ENCODE assay signal across 17 mouse cellular contexts in the genomic region with DNA sequence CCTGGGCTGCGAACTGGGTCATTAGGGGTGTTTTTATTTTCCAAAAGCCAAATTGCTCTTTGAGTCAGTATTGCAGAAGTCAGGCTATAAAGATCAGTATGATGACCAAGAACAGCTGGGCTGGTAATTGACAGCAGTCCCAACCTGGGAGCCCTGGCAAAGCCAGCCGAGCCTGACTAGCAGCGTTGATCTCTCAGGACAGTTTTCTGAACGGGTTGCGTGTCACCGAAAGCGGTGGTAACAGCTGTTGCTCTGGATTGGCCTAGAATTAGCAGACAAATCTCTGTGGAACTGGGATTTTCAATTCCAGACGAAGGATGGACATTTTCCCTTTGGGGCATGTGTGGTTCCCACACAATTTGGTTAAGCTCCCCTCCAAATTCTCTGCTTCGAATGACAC.
DNase-seq lines count a peak whose midpoint lies in the region; ATAC-seq lines count a peak whose summit lies in the region.
"Had no signal": no experiment of that assay in that cellular context is flagged by ENCODE, and none has a peak within 500 bp of the region (broad histone marks: within the 10 kb centered on the region; RNA-seq: fewer than 3 reads in every experiment).

No protein-coding gene starts in this region.

- peaks cover 24% of the 10 kb centered on the region for H3K4me1 ChIP-seq in midbrain, embryonic 12.5 days
- peaks cover 20% of the 10 kb centered on the region for H3K4me1 ChIP-seq in midbrain, embryonic 15.5 days
- H3K4me1 ChIP-seq in embryonic facial prominence, embryonic 13.5 days: peaks cover 39% of the 10 kb centered on the region
- H3K4me1 ChIP-seq in limb, embryonic 11.5 days (ENCODE audit: control insufficient read depth, insufficient read depth, low read length): peaks cover 19% of the 10 kb centered on the region

- no peak overlapping the region for H3K9ac ChIP-seq in midbrain, embryonic 12.5 days (replicated peaks)
- H3K9ac ChIP-seq in midbrain, embryonic 15.5 days: no peak overlapping the region
- H3K9ac ChIP-seq in embryonic facial prominence, embryonic 13.5 days: no peak overlapping the region
- no peak overlapping the region for H3K9ac ChIP-seq in limb, embryonic 11.5 days (ENCODE audit: low read length)

- no peaks in the 10 kb centered on the region for H3K9me3 ChIP-seq in midbrain, embryonic 12.5 days
- H3K9me3 ChIP-seq in midbrain, embryonic 15.5 days: no peaks in the 10 kb centered on the region
- no peaks in the 10 kb centered on the region for H3K9me3 ChIP-seq in embryonic facial prominence, embryonic 13.5 days
- H3K9me3 ChIP-seq in limb, embryonic 11.5 days (ENCODE audit: control insufficient read depth, low read length): no peaks in the 10 kb centered on the region

- 14% methylated on average over 9 of the region's 9 CpGs for WGBS in midbrain, embryonic 12.5 days
- 15% methylated on average over 9 of the region's 9 CpGs for WGBS in midbrain, embryonic 15.5 days
- WGBS in embryonic facial prominence, embryonic 13.5 days: 22% methylated on average over 9 of the region's 9 CpGs
- 16% methylated on average over 9 of the region's 9 CpGs for WGBS in limb, embryonic 11.5 days

- H3K27me3 ChIP-seq in midbrain, embryonic 12.5 days: peaks cover 37% of the 10 kb centered on the region
- no peaks in the 10 kb centered on the region for H3K27me3 ChIP-seq in midbrain, embryonic 15.5 days (replicated peaks)
- H3K27me3 ChIP-seq in embryonic facial prominence, embryonic 13.5 days: no peaks in the 10 kb centered on the region
- no peaks in the 10 kb centered on the region for H3K27me3 ChIP-seq in limb, embryonic 11.5 days (ENCODE audit: control insufficient read depth, insufficient read depth, low read length)
- H3K27me3 ChIP-seq: CH12.LX, Patski had no signal

- intact Hi-C loops in left cerebral cortex, postnatal 25 days (cut with DNase I): no loop called here

- H3K27ac ChIP-seq in midbrain, embryonic 12.5 days (replicated peaks): no peak overlapping the region
- H3K27ac ChIP-seq in midbrain, embryonic 15.5 days: no peak overlapping the region
- H3K27ac ChIP-seq in embryonic facial prominence, embryonic 13.5 days: no peak overlapping the region
- H3K27ac ChIP-seq in limb, embryonic 11.5 days (replicated peaks; ENCODE audit: low read depth, low read length): no peak overlapping the region

- ATAC-seq in midbrain, embryonic 12.5 days (ENCODE audit: low FRiP score, low read depth): no peak
- ATAC-seq in midbrain, embryonic 15.5 days (replicated peaks): no peak
- no peak for ATAC-seq in embryonic facial prominence, embryonic 13.5 days (ENCODE audit: insufficient number of reproducible peaks, insufficient read depth, low FRiP score, low TSS enrichment, low read depth)
- ATAC-seq in limb, embryonic 11.5 days (ENCODE audit: insufficient number of reproducible peaks, low FRiP score, low TSS enrichment, low read depth): no peak
- ATAC-seq: intestine, embryonic 16.5 days; Patski had no signal

- H3K4me3 ChIP-seq in midbrain, embryonic 12.5 days: no peak overlapping the region
- no peak overlapping the region for H3K4me3 ChIP-seq in midbrain, embryonic 15.5 days
- H3K4me3 ChIP-seq in embryonic facial prominence, embryonic 13.5 days: no peak overlapping the region
- no peak overlapping the region for H3K4me3 ChIP-seq in limb, embryonic 11.5 days (ENCODE audit: low read depth, low read length)

- no peaks in the 10 kb centered on the region for H3K36me3 ChIP-seq in midbrain, embryonic 12.5 days
- no peaks in the 10 kb centered on the region for H3K36me3 ChIP-seq in midbrain, embryonic 15.5 days (replicated peaks)
- H3K36me3 ChIP-seq in embryonic facial prominence, embryonic 13.5 days: no peaks in the 10 kb centered on the region
- H3K36me3 ChIP-seq in limb, embryonic 11.5 days (ENCODE audit: control insufficient read depth, insufficient read depth, low read length): no peaks in the 10 kb centered on the region

- H3K4me2 ChIP-seq in midbrain, embryonic 12.5 days (replicated peaks): peak overlapping the region; percentile 13
- no peak overlapping the region for H3K4me2 ChIP-seq in midbrain, embryonic 15.5 days
- H3K4me2 ChIP-seq in embryonic facial prominence, embryonic 13.5 days: 0 out of 2 replicates have a peak overlapping the region, but pooled peaks have one; percentile 9
- H3K4me2 ChIP-seq in limb, embryonic 11.5 days (ENCODE audit: low read depth, severe bottlenecking): no peak overlapping the region
- H3K4me2 ChIP-seq: liver, embryonic 11.5 days had no signal

- peak; percentile 56 for DNase-seq in limb, embryonic 11.5 days (ENCODE audit: low spot score)
- peak; percentile 47 for DNase-seq in retina, embryonic 14.5 days (ENCODE audit: low spot score)
- DNase-seq in natural killer cell, adult 2 months (ENCODE audit: low spot score in 2 of 2): no peak
- DNase-seq in left cerebral cortex, postnatal 25 days (ENCODE audit: low spot score in 2 of 2): no peak
- no peak for DNase-seq in cerebellum, postnatal 10 days
- DNase-seq: adrenal gland, adult 2 months; kidney, postnatal 36 days; layer of hippocampus, postnatal 36 days; lung, postnatal 14 days; thymus, adult 2 months had no signal

Comparison
In these comparisons a context has a peak if more than half of its experiments do, and no peak if none do; other contexts are left out.
1. H3K4me2 ChIP-seq: peak in midbrain, embryonic 12.5 days (single experiment) and embryonic facial prominence, embryonic 13.5 days (single experiment); none in midbrain, embryonic 15.5 days (single experiment) and limb, embryonic 11.5 days (single experiment).
2. DNase-seq: peak in limb, embryonic 11.5 days (single experiment) and retina, embryonic 14.5 days (single experiment); none in natural killer cell, adult 2 months (0 of 2), left cerebral cortex, postnatal 25 days (0 of 2) and cerebellum, postnatal 10 days (0 of 2).